Mouse (Mus musculus) right cerebral cortex, adult 2 months (tissue): Measurements from ENCODE around the gene Nop10.
"Not testable (repeated sequence)": the region's sequence is repeated elsewhere in the genome, so short reads cannot be mapped to it uniquely, and the experiment has no call there.

Experiments
- DNase-seq, 2 experiments: peaks; one replicate each; pipeline ENCODE4 v3.0.0; 2021 to 2022; ENCODE audit warnings: low spot score in 2 of 2

The Nop10 gene

DNA sequence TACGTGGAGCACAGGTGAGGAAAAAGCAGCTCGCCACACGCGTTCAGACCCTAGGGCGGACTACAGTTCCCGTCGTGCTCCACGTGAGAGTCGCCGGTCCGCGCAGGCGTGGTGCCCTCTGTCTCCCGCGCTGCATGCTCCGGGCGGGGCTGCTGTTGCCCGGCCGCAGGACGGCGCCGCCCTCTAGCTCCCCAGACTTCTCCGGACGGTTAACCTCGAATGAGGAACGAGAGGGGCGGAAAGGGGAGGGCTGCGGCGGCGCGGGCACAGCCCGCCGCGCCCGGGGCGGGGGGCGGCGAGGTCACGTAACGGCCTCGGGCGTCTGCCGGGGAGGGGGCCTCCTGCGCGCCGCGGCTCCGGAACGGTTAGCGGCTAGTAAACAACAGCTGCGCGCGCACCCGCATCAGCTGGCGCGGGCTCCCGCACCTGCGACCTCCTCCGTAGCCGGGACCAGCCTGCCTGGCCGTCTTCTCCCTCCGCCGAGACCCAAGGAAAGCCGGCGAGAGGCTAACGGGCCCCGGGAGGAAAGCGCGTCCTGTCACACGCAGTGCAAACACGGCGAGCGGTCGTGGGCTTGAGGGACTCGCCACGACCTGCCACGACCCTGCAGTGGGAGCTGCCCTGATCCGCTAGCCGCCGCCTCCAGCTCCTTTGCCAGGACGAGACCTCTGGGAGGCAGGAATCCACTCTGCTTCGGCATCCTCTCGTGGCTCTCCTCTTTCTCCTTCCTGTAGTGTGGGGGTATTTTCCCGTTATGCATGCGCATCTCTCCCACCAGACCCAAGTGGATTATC is 3.9 kb downstream of the Nop10 start, which contains the start of gene Slc12a6:
Slc12a6 (plus strand) TSS at position 378 of the 794 bp plus-strand sequence.
- peak; percentile 92 to 93 for DNase-seq

DNA sequence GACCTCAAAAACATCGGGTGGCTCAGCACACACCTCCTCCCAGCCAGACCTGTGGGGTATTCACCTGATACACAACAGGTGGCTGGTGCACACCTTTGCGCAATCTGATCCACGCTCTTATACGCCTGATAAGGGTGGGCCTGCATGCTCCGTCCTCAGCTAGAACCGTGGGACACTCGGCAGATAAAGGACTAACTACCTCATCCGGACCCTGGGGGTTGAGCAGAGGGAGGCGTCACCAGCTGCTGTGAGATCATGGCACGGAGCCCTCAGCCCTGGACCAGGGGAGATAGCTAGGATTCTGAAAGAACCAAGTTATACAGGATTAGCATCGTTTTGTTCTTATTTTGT is 4.5 kb downstream of the Nop10 start, which contains the start of gene Gm21985:
Gm21985 (plus strand) TSS at position 73 of the 351 bp plus-strand sequence.
- DNase-seq = peak; percentile 46 to 49

DNA sequence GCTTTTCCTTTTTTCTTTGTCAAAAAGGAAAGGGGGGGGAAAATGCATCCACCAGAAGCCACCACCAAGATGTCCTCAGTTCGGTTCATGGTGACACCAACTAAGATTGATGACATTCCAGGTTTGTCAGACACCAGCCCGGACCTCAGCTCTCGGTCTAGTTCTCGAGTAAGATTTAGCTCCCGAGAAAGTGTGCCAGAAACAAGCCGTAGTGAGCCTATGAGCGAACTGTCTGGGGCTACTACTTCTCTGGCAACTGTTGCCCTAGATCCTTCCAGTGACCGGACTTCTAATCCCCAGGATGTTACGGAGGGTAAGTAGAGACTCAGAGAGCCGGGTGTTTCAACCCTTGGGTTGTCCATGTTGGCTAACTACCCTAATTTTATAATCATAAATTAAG is 5.1 kb downstream of the Nop10 start:
- DNase-seq = peak in 1 of 2 experiments; percentile 43

DNA sequence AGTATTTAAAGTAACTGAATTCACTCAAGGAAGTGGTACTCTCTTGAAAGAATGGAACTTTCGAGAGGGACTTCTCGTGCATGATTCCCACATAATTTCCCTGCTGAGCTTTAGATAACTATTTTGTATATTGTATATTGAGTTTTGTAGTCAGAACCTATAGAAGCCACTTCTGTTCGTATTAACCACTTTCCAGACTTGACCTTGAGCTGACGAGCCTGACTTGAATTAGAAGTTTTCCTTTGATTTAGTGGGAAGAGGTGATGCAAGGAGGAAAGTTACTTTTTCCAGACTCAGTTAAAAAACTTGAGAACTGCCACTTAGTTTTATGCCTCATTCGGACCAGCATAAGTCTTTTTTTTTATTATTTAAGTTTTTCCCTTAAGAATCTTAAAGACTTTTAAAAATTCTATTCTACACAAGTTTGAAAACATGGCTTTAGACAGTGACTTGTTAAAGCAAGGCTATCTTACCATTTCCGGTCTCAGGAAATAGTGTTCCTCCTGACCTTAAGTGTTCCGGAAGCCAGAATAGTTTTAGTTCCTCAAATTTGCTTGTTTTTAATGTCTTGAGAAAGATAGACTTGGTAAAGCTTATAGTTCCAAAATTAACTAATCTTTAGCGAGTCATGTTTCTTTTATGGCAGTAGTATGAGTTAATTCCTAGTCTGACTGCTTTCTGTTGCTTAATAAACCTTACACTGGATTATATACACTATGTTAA is 6.0 kb downstream of the Nop10 start:
- no peak for DNase-seq

DNA sequence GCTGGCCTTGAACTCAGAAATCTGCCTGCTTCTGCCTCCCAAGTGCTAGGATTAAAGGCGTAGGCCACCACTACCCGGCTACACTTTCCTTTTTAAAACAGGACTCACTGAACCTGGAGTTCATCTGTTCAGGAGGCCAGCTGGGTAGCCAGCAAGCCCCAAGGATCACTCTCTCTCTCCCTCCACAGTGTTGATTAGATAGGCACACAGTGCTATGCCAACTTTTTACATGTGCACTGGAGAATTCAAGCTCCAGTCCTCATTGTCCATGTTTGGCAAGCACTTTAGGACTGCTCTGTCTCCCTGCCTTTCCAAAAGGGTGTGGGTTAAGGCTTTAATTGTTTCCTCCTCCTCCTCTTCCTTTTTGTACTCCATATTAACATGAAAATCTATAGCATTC is 8.3 kb downstream of the Nop10 start:
- no peak for DNase-seq

DNA sequence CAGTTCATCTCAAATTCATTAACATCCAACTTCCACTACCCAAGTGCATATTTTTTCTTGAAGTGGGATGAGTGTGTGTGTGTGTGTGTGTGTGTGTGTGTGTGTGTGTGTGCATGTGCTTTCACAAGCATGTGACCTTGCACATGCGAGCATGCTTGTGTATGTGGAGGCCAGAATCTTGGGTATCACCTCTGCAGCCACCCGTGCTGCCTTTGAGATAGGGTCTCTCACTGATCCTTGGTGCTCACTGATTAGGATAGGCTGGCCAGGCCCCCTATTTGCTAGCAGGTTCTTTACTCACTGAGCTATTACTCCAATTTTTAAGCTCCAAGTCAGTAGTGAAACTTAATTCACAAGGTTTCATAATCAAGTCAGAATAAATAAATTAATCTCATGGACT is 11.2 kb downstream of the Nop10 start:
- no peak for DNase-seq

DNA sequence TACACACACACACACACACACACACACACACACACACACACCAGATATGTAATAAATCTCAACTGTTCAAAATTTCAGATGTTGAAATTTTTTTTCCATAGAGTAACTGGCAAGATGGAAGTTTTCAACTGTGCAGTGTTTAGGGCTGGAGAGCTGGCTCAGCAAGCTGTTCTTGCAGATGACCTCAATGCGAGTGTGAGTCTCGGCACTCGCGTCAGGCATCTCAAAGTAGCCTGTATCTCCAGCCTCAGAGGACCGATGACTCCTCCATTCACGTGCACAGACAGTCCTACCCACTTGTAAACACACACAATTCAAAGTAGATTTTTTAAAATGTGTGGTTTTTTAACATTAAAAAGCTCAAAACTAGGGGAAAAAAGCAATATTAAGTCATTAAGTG is 11.7 kb downstream of the Nop10 start:
- no peak for DNase-seq

DNA sequence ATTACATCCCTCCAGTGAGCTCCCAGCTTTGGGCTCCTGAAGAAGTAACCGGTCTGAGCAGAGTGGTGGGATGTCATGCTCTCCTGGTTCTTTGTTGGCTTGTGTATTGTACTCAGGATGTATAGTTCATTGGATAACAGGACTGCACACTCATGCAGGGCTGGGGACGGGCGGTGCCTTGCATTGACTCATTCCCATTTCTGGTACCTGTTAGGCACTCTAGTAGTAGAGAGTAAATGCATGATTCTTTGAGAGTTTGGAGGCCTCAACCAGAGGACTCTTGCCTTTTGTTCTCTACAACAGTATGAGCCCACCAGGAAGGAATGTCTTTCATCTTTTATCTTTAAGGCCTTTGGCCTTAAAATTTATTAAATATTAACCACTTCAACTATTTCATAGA is 15.1 kb downstream of the Nop10 start:
- no peak for DNase-seq

DNA sequence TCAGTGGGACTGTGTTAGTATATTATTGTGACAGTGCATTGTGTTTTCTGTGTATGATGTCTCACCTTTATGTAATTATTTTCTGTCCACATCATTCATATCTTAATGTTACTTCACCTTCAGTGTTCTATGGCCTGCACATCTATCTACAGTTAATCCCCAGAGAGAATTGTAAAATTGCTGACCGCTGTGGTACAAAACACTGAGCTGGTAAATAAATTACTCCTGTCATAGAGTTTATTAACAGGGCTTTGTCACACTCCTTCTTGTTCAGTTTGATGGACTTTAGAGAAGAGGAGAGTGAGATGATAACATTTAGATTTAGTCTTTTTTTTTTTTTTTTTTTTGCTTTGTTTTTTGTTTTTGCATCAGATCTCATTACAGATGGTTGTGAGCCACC is 21.1 kb downstream of the Nop10 start:
- DNase-seq = no peak

DNA sequence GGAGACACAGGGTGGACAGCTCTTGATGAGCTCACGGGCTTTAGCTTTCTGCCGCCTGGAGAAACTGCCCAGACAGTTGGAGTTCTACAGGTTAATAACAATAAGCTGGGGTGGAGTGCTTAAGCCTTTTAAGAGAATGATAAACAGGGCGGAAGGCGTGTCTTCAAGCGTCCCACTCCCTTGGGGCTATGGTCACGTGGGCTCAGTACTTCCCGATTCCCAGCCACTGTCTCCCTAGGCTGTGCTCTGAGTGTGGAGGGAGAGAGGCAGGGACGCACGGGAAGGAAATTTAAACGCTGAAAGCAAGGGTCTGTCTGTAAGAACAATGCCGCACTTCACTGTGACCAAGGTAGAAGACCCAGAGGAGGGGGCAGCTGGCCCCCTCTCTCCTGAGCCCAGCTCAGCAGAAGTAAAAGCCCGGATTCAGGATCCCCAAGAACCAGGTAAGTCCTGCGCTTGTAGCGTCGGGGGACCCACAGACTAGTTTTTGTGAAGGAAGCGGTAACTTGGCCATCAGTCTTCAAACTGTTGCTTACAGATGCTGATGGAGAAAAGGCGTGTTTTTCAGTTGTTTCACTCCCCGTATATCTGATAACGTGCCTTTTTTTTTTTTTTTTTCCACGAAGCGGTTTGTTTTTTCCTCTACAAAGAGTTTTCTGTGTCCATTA is 22.8 kb downstream of the Nop10 start:
- DNase-seq = no peak

DNA sequence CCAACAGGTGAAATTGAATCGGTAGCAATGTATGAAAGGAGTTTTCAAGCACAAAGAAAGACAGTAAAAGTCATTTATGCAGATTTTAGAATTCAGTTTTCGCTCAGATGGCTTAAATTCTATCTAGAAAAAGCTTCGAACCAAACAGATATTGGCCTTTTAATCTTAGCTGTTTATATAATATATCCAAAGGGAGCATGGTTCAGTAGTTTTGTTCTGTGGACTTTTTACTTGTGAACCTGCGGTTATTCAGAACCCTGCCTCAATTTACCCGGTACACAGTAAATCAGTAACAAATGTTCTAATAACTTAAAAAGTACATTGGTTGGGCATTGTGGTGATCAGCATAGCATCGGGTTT is 23.3 kb downstream of the Nop10 start:
- no peak for DNase-seq

DNA sequence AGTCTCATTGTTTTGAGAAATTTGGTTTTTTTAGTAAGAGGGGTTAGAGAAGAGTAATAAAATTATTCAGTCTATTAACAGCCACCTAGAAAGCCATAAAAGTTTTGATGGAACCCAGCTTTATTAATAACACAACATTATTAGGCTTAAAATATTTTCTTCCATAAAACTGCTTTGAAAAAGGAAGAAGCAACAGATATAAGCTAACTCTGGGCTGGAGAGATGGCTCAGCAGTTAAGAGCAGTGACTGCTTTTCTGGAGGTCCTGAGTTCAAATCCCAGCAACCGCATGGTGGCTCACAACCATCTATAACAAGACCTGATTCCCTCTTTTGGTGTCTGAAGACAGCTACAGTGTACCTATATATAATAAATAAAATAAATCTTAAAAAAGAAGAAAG is 24.3 kb downstream of the Nop10 start:
- not testable (repeated sequence) for DNase-seq

DNA sequence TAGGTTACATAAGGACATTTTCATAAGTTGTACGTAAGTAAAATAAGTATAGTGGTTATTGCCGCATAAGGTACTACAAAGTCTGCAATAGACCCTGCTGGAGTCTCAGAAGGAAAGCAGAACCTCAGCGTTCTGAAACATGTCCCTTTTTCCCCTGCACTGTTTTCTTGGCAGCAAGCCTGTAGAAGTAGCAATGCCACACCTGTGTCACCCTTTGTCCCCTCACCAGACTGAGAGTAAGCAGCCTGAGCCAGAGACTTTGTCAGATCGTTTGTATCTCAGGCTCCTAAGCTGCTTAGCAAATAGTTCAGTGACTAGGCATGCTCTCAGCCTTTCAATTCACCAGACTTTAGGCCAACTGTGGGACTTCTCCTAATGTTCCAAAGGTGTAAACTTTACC is 25.3 kb downstream of the Nop10 start:
- DNase-seq = no peak

DNA sequence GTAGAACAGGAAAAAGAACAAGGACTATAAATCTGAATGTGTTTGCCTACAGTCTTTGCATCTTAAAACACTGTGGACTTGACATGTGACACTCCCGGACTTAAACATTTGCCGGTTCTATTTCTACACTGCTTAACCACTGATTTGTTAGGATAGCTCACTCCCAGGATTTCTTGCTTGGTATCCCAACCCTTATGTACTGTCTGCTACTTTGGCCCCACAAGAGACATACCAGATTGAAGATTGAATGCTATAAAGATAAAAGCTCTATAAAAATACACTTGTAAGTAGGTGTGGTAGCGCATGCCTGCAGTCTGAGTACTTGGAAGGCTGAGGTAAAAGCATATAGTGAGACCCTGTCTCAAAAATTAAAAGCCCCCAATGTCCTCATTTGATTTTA is 27.8 kb downstream of the Nop10 start:
- DNase-seq = no peak

DNA sequence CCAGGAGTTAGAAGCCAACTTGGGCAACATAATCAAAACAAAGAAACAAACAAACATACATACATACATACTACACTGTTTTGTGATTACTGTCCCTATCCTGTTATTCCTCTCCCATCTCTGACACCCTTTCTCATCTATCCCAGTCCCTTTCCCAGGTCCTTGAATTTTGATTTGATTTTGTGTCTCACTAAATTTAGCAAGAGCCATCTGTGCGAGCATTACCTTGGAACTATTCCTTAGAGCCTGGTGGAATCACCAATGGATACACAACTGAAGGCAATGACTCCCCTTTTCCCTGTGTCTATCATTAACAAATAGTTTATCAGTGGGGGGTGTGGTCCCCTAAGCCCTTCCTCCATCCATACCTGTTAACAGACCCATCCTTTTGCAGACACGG is 31.1 kb downstream of the Nop10 start:
- no peak for DNase-seq

DNA sequence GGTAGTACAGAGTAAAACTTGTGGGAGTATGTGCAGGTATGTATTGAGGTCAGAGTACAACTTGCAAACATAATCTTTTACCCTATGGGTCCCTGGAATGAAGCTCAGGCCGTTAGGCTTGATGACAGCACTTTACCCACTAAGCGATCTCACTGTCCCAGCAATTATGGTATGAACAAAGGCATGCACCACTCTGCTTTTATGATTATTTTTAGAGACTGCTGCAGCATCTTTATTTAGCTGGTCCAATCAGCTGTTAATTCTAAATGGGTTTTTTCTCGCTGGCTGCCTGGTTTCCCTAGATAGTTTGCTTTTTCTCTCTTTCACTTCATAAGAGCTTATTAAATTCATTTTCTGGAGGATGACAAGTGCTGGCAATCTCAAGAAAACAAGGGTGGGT is 34.5 kb downstream of the Nop10 start:
- DNase-seq = peak in 1 of 2 experiments; percentile 26

DNA sequence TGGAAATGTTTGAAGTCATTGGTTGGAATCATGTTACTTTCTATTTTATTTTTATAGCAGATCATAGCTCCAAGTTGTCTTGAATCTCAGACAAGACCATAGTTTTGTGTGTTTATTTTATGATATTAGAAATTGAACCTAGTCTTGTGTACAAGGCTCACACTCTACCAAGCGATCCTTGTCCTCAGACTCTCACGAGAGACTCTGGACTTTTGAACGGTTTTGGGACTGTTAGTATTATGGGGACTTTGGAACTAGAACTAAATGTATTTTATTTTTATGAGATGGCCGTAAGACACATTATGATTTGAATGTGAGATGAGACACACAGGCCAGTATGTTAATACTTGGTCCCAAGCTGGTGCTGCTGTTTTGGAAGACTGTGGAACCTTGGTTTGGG is 36.5 kb downstream of the Nop10 start:
- no peak for DNase-seq

DNA sequence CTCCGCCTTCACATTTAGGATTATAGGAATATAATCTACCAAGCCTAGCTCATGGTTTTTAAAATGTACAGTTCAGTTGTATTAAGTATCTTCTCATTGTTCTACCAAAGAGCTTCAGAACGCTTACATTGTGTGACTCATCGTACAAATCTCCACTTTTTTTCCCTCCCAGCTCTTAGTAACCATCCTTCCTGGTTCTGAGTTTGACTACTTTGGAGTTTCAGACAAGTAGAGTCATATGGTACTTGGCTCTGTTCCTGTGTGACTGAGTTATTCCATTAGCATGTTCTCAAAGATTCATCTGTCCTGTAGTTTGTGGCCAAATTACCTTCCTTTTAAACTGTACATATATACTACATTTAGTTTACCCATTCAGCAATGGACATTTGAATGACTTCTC is 46.9 kb downstream of the Nop10 start:
- no peak for DNase-seq

DNA sequence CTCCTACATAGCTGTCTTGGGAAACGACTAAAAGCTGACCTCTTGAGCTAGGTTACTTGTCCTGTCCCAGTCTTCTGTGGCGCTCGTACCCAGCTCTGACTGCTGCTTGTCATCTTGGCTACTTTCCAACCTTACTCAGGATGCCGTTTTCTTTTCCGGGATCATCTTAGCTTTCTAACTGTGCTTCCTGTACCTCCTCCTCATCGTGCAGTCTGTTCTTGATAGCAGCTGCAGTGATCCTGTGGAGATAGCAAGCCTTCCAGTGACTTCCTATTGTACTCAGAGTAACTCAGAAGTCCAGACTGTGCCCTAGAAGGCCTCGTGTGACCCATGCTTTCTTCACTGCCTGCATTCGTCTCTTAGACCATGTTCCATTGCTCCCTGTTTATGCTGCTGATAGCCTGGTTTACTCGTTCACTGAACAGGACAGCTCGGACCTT is 47.5 kb downstream of the Nop10 start:
- peak in 1 of 2 experiments; percentile 22 for DNase-seq
